Mouse (Mus musculus): ENCODE measurements around the gene Ocln.
"Not testable (repeated sequence)": the region's sequence is repeated elsewhere in the genome, so short reads cannot be mapped to it uniquely, and the experiment has no call there.

Ocln gene

GRCm38 (mm10) chr13:100491623-100492022 lies 60.9 kb downstream of the Ocln start:
- no peak for DNase-seq

GRCm38 (mm10) chr13:100490424-100490823 lies 62.1 kb downstream of the Ocln start:
- no peak for DNase-seq

GRCm38 (mm10) chr13:100483610-100484009 lies 68.9 kb downstream of the Ocln start:
- DNase-seq = no peak

GRCm38 (mm10) chr13:100463527-100464222 lies 88.8 kb downstream of the Ocln start:
- no peak for DNase-seq

GRCm38 (mm10) chr13:100461336-100461735 lies 91.2 kb downstream of the Ocln start:
- no peak for DNase-seq

- not testable (repeated sequence) for DNase-seq
These were observed 99.9 kb downstream of the Ocln start, which contains the start of gene Naip1 for GRCm38 (mm10) chr13:100452415-100453127. Gene Naip1 (minus strand): TSS chr13:100452869.

- no peak for DNase-seq
These were observed 103.0 kb downstream of the Ocln start for GRCm38 (mm10) chr13:100449495-100449894.

Data from lung, postnatal 4 days (tissue).